Mouse (Mus musculus) right cerebral cortex, postnatal 36 days (tissue): ENCODE results near the gene Tmprss5.
A peak's percentile ranks its signal among the peaks of the same experiment; 100 is the strongest.

Experiments used
- DNase-seq, 2 experiments: peaks; one replicate each; pipeline ENCODE4 v3.0.0; 2022; ENCODE audit warnings: low spot score in 2 of 2, mixed read lengths in 1 of 2

The Tmprss5 gene

DNA sequence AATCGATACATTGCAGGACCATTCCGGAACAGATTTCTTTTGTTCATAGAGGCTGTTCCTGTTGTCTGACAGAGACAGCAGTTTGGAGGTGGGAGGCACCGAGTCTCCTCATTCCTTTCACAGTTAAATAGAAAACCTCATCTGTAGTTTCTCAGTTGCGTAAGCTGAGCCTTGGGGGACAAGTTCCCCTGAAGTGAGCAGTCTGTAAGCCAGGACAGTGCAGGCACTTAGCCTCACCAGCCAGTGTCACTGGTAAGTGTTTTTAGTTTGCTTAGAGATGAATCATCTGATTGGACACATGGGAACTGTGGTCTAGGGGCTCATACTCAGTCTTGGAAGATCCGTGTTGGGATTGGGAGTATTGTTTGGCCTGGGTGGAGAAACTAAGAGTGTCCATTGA is at the start of gene Tmprss5:
Tmprss5 (plus strand) TSS at position 154 of the 400 bp plus-strand sequence.
- no peak for DNase-seq

- DNase-seq = peak in 1 of 2 experiments; percentile 6
Observed at GRCm38 (mm10) chr9:49034764-49035163, 46.3 kb upstream of the Tmprss5 start.

GRCm38 (mm10) chr9:49050901-49051300 is 30.2 kb upstream of the Tmprss5 start:
- DNase-seq = no peak

GRCm38 (mm10) chr9:49051349-49051748 is 29.7 kb upstream of the Tmprss5 start:
- peak; percentile 32 to 34 for DNase-seq

DNA sequence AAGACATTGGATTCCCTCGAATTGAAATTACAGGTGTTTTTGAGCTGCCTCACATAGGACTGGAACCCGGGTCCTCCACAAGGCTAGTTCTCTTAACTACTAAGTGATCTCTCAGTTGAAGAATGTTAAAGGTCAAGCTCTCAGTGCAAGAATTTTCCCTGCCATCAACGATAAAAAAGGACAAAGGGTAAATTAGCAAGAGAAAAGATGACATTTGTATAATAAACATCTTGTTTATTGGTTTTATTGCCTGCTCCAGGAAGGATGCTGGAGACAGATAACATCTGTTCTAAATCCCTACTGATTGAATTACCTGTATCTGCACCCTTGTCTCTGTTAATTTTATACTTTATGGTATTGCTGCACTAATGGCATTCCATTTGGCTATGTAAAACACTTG is 27.0 kb upstream of the Tmprss5 start:
- DNase-seq = no peak

DNA sequence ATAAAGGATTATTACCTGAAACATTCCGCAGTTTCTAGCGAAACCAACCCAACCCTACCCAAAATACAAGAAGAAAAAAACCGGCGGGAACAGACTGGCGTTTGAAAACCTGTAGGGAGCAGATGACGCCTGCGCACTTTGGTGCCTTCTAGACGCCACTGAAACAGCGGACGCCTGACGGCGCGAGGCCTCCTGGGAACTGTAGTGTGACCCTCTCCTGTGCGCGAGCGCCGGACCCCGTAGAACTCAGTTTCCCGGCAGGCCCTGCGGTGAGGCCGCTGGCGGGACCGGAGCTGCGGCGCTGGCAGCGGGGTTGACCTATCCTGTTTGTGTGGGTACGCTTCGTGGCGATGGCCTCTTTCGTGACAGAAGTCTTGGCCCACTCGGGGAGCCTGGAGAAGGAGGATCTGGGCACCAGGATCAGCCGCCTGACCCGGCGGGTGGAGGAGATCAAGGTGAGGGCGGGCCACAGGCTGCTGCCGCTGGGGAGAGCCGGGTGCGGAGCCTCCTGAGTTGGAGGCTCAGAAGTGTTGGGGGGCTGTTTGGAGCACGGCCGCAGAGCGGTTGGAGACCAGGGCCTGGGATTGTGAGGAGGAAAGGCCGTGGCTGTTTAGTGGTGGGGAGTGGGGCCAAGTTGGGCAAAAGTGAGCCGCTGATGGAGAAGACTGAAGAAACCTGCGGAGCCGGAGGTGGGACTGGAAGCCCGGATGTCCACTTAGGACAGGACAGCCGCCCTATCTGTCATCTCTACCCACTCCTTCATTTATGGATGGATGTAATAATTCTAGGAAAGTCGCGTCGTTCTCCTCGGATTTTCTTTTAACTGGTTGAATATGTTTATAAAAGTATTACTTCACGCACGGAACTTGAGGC is 25.5 kb upstream of the Tmprss5 start, which contains the start of gene Zw10:
Zw10 (plus strand) TSS at position 281 of the 873 bp plus-strand sequence.
- peak; percentile 93 to 95 for DNase-seq

GRCm38 (mm10) chr9:49076847-49077246 is 4.2 kb upstream of the Tmprss5 start:
- no peak for DNase-seq

- DNase-seq = peak; percentile 41 to 64
Observed at GRCm38 (mm10) chr9:49081561-49081960, 501 bp downstream of the Tmprss5 start.

DNA sequence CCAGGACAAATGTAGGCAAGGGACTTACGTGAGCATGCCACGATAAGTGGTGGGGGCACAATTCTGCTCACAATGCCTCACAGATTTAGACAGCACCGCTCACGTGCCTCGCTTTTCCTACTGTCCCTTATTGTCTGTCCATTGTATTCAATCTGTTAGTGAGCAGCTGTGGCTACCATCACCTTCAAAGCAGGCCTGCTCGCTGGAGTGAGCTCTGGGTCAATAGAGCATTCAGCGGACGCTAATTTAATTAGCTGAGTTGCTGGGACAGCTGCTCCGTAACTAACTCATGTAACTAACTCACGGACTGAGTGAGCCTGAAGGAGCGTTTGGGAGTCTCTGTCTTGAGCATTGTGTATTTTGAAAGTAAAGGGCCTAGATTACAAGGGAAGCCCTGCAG is 6.3 kb downstream of the Tmprss5 start:
- DNase-seq = no peak

GRCm38 (mm10) chr9:49098871-49099270 is 17.8 kb downstream of the Tmprss5 start:
- no peak for DNase-seq

DNA sequence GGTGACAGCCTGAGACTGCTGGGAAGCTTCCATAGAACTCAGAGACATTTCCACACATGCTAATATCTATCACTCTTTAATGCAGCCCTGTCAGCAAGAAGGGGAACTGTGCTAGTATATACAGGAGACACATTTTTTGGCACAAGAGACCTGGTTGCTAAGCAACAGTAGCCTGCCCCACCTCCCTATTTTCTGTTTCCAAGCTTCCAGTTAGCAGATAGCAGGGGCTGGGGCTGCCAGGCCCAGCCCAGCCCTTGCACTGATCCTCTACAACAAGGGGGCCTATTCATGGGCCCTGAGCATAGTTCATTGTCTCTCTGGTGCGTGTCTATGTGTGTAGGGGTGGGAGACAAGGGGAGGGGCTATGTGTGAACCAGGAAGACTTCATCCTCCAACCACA is 21.3 kb downstream of the Tmprss5 start:
- DNase-seq = no peak

DNA sequence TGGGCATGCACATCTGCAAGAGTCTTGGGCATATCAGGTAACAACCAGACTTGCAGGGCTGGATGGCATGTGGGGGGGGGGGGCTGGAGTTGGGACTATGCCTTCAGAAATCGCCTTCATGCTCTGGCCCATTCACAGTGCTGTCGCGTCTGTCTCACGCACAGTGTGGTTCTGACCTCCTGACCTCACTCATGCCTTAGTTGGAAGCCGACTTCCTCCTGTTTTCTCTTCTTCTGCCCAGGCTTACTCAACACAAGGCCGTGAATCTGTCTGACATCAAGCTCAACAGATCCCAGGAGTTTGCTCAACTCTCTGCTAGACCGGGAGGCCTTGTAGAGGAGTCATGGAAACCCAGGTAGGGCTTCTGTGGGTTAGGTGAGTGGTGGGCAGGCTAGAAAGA is 28.0 kb downstream of the Tmprss5 start:
- no peak for DNase-seq

GRCm38 (mm10) chr9:49110476-49111220 is 29.6 kb downstream of the Tmprss5 start:
- no peak for DNase-seq

DNA sequence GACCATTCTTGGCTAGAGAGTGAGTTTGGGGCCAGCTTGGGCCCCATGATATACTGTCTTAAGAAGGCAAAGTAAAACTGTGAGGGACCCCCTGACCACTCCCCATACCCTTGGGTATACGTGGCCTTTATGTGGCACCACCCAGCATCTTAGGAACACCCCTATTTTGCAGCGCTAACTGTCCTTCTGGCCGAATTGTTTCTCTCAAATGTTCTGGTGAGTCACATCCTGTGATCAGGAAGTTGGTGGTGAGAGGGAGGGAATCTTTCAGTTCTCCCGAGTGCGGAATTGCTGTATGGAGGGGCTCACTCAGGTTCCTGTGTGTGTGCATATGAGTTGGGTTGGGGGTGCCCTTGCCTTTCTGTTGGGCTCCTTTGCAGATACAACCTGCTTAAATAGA is 30.2 kb downstream of the Tmprss5 start:
- DNase-seq = no peak

- DNase-seq = no peak
Observed at GRCm38 (mm10) chr9:49118271-49118825, 37.3 kb downstream of the Tmprss5 start.

DNA sequence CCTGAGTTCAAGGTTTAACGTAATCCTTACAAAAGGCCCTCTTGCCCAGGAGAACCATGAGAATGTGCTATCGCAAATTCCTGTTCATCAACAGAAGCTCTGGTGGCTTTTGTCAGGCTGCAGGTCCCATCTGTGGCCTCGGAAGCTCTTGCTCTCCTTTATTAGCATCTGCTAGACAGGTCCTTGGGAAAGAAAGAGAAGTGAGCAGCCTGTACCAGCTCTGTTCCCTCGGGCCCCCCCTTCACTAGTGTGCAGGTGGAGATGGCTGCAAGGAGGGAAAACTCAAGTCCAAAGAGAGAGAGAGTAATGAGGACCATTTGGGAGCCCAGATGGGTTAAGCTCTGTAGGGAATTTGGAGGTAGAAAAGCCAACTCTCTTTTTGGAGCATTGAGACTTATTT is 38.7 kb downstream of the Tmprss5 start:
- no peak for DNase-seq

DNA sequence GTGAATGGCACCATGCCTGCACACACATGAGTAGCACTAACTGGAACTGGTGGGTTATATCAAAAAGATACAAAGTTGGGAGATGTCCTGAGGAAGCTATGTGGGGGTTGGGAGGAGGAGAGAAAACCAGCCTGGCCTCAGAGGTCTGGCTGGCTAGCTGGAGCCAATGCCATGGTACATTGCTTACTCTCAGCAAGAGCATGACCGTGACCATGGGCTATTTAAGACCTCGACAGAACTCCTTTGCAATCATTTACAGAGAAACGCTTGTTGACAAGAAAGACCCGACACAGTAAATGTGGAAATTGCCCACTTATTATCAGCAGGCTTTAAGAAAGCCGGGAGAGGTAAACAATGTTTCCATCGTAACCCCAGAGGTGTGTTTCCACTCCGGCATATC is 44.6 kb downstream of the Tmprss5 start:
- no peak for DNase-seq

DNA sequence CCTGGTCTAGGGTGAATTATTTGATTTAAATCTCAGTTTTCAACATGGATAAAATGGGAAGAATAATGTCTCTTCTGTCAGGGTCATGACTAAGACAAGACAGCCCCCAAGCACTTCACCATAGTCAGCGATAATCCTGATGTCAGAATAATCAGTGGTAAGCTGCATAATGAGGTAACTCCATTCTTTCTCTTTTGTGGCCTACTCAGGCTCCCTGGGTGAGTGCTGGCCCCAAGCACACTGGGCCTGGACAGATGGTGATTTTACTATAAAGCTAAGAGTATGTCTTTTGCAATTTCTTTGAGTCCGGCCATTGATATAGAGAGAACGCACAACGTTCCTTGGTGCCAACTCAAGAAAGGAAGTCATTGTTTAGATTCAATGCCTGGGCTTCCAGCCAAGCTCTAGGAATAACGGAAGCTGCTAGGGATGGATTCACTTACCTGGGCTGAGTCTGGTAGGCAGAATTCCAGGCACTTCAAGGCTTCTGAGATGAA is 49.5 kb downstream of the Tmprss5 start:
- DNase-seq = no peak

DNA sequence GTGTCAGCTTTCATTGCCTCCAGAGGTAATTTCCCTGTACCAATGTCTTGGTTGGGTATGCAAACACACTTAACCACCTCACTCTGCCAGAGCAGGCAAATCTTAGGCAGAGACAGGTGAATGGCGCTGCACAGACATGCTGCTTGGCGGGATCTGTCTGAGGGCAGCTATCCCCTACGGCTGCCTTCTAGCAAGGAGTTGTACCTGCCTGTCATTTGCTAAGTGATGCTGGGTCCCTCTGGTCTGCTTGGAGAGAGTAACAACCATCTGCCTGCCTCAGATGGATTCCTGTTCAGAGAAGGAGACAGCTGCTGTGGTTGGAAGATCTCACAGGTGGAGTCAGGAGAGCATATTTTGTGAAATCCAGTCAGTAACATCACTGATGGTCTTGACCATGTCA is 62.8 kb downstream of the Tmprss5 start:
- DNase-seq = no peak

GRCm38 (mm10) chr9:49145776-49146175 is 64.7 kb downstream of the Tmprss5 start:
- DNase-seq = no peak

DNA sequence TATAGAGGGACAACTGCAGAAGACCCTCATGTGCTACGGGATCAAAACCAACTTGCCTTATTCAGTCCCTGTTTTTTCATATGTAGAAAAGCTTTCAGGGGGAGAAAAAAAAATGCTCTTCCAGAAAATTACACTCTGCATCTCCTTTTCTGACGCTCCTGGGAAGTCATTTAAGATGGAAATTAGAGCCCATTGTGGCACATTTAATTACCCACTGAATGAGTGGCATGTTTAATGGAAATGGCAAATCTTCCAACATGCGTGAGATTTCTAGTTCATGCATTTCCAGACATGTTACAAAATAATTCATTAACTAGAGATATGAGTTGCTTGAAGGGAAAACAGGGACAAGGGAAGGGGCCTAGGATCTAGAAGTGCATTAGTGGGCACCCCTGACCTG is 66.0 kb downstream of the Tmprss5 start:
- no peak for DNase-seq
